Mouse (Mus musculus): ENCODE results near the gene Megf9.

DNA sequence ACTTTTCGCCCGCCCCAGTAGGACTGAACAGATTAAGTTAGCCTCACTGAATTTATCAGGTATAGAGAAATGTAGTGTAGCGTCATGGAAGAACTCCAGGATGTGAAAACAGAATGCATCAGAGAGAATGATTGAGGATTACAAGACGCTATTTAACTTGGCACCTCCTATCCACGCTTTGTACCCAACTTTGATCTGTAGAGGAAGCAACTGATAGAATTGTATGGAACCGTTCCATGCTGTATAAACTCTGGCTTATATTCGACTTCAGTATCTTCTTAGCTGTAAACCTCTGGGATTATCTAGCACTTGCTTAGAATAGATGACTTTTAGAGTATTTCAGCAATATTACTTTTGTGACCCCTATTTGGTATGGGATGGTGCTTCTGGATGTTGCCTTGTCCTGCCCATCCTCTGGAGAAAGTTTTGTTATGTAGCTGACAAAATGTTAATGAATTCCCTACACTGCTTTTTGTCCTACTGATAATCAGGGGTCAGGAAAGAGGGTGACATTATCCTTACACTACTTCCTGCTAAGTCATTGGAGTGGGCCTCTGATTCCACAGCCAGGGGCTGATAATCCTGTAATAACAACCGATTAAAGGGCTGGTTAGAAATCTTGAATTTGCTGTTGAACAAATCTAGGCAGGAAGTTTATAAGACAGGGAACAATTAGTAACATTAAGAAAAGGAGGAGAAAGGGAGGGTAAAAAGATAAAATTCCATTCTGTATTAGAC is 12.8 kb upstream of the Megf9 start:
- TF ChIP-seq POLR2A (IDR thresholded peaks at IDR 0.05; ENCODE audit: extremely low read depth, insufficient read depth, low read length) (no peak), CTCF (IDR thresholded peaks at IDR 0.05; ENCODE audit: low read depth, low read length) (no peak)
